Mouse (Mus musculus) left cerebral cortex, postnatal 10 days (tissue): ENCODE measurements at regions not wholly inside any gene's neighbourhood (a gene's known extent, or its start where the extent isn't known, plus 50 kb on each side); places are given as distances from the start of the nearest gene placed in this dataset.
"Not testable (repeated sequence)": the region's sequence is repeated elsewhere in the genome, so short reads cannot be mapped to it uniquely, and the experiment has no call there.

Experiments
- DNase-seq, 2 experiments: peaks; one replicate each; pipeline ENCODE4 v3.0.0; 2021 to 2022; ENCODE audit warnings: low spot score in 2 of 2, mixed read lengths in 1 of 2; ENCODE audit errors: extremely low spot score in 1 of 2
- intact Hi-C: fragments of 180-260 bp; cut with DNase I; formaldehyde crosslinking; loops from one replicate; pipeline ENCODE4 v1.15.1; 2025

DNA sequence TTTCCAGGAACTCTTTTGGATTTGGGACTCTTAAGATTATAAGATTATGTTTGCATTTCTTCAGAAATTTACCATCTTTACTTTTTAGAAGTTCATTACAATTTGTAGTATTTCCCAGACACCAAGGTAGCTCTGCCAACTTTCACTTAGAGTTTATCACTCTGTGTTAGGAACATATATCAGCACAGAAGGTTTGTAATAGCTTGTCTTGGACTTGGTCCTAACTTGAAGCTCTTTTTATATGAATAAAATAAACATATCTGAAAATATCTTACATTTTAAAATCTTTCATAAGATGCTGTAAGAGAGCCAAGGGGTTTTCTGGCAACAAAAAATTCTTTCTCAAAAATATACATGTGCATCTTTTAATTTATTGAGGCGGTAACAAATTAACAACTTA lies 813.4 kb upstream of the 4931417E11Rik start:
- intact Hi-C loops: no loop called here
- peak in 1 of 2 experiments; percentile 1 for DNase-seq

GRCm38 (mm10) chr6:74274232-74274631 lies 804.8 kb upstream of the 4931417E11Rik start:
- no peak for DNase-seq
- intact Hi-C loops: no loop called here

DNA sequence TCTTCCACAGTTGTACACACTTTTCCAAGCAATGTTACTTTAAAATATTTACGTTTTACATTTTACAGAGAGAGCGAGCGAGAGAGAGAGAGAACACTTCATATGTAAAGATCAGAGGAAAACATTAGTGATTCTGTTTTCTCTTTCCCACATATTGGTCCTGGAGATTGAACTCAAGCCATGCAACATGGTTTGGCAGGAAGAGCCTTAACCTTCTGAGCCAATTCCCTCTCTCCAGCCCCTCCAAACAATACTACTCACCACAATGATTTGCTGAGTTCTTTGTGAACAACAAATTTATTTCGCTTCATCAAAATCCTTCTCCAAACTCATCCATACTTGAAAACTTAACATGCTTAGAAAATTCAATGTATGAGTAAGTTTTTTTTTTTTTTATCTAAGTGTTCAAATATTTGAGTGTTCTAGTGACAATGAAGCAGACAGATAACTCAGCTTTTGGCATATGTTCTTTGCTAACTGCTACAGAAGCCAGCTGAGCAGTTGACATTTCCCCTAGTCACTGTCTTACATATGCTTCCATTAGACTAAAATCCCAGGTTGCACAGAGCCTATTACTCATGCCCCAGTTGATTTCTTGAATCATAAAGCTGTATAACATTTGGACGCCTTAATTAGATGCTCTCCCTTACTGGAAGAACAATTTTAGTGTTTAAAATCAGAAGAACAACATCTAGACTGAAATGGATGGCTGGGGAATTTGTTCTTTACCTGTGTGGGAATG lies 801.9 kb upstream of the 4931417E11Rik start:
- DNase-seq: no peak
- intact Hi-C loops: no loop called here

DNA sequence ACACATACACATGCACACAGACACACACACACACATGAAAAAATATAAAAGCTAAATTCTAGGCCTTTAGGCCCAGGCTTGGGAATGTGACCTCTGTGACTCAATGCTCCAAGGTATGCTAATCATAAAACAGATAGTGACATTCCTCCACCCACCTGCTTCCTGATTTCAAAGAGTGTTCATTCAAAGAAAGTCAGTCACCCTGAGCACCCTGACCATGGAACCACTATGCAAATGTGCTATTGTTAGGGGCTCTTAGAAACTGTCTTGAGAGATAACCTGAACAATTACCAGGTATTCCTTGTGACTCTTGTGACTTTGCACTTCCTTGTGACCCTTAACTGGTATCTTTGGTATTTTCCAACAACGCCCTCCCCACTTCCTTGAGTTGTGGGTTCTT lies 797.1 kb upstream of the 4931417E11Rik start:
- DNase-seq, intact Hi-C loops: not testable (repeated sequence)
